Mouse (Mus musculus): Measurements from ENCODE around the gene Rfx7. TPM values are rescaled to one million over a fixed set of nuclear protein-coding genes. Genes with fewer than 3 reads are reported as not detected.

The Rfx7 gene
- polyA plus RNA-seq, 1 experiment from 2014 or later = 18.4 TPM

GRCm38 (mm10) chr9:72644418-72645110, 112.5 kb downstream of the Rfx7 start:
- Histone ChIP-seq H3K27ac (replicated peaks; ENCODE audit: low read depth, low read length) (peak overlapping the region; percentile 45; the same call in 1 of the 2 replicates), H3K9me3 (ENCODE audit: control insufficient read depth, low read length) (no peaks in the 10 kb centered on the region), H3K4me1 (ENCODE audit: control insufficient read depth, insufficient read depth, low read length) (peaks cover 13% of the 10 kb centered on the region), H3K27me3 (ENCODE audit: control insufficient read depth, insufficient read depth, low read length) (no peaks in the 10 kb centered on the region), H3K4me2 (ENCODE audit: low read depth, severe bottlenecking) (no peak overlapping the region), H3K36me3 (ENCODE audit: control insufficient read depth, insufficient read depth, low read length) (no peaks in the 10 kb centered on the region), H3K9ac (ENCODE audit: low read length) (no peak overlapping the region), H3K4me3 (ENCODE audit: low read depth, low read length) (no peak overlapping the region)
- 48% methylated on average over 6 of the region's 6 CpGs for WGBS
- DNase-seq (ENCODE audit: low spot score) (no peak), ATAC-seq (ENCODE audit: insufficient number of reproducible peaks, low FRiP score, low TSS enrichment, low read depth) (no peak)

- no peak for ATAC-seq (ENCODE audit: insufficient number of reproducible peaks, low FRiP score, low TSS enrichment, low read depth)
- H3K4me1 ChIP-seq (ENCODE audit: control insufficient read depth, insufficient read depth, low read length) = peaks cover 12% of the 10 kb centered on the region
- DNase-seq (ENCODE audit: low spot score) = no peak
- no peak overlapping the region for H3K4me3 ChIP-seq (ENCODE audit: low read depth, low read length)
- H3K9ac ChIP-seq (ENCODE audit: low read length) = no peak overlapping the region
- no peaks in the 10 kb centered on the region for H3K9me3 ChIP-seq (ENCODE audit: control insufficient read depth, low read length)
- no peak overlapping the region for H3K27ac ChIP-seq (replicated peaks; ENCODE audit: low read depth, low read length)
- H3K4me2 ChIP-seq (ENCODE audit: low read depth, severe bottlenecking) = no peak overlapping the region
- no peaks in the 10 kb centered on the region for H3K36me3 ChIP-seq (ENCODE audit: control insufficient read depth, insufficient read depth, low read length)
- WGBS = 67% methylated on average over 2 of the region's 2 CpGs
- no peaks in the 10 kb centered on the region for H3K27me3 ChIP-seq (ENCODE audit: control insufficient read depth, insufficient read depth, low read length)
These were observed 117.7 kb downstream of the Rfx7 start for GRCm38 (mm10) chr9:72649781-72650180.

DNA sequence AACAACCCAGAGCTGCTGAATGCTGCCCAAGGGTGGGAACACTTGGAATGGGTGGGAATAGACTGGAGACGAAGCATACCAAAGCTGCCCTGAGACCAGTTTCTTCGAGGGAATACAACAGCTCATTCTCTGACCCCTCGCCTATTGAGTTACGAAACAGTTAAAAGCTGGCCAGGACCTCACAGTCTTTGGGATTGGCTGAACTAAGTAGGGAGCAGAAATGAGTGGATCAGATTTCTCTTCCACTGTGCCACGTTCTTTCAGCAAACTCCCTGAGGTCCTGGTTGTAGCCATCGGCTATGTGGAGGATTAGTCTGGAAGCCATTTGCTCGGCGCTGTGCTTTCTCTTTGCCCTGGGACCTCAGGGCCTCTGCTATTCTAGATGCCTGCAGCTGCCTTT, 120.9 kb downstream of the Rfx7 start:
- no peak overlapping the region for H3K4me3 ChIP-seq (ENCODE audit: low read depth, low read length)
- peak overlapping the region; percentile 98 for H3K27ac ChIP-seq (replicated peaks; ENCODE audit: low read depth, low read length)
- H3K9me3 ChIP-seq (ENCODE audit: control insufficient read depth, low read length) = no peaks in the 10 kb centered on the region
- H3K36me3 ChIP-seq (ENCODE audit: control insufficient read depth, insufficient read depth, low read length) = no peaks in the 10 kb centered on the region
- WGBS = 2% methylated on average over 8 of the region's 8 CpGs
- H3K27me3 ChIP-seq (ENCODE audit: control insufficient read depth, insufficient read depth, low read length) = no peaks in the 10 kb centered on the region
- peak overlapping the region; percentile 47; the same call in 1 of the 2 replicates for H3K9ac ChIP-seq (ENCODE audit: low read length)
- ATAC-seq (ENCODE audit: insufficient number of reproducible peaks, low FRiP score, low TSS enrichment, low read depth) (peak; percentile 85), DNase-seq (ENCODE audit: low spot score) (peak; percentile 77)
- H3K4me1 ChIP-seq (ENCODE audit: control insufficient read depth, insufficient read depth, low read length) = peaks cover 20% of the 10 kb centered on the region
- H3K4me2 ChIP-seq (ENCODE audit: low read depth, severe bottlenecking) = peak overlapping the region; percentile 28

GRCm38 (mm10) chr9:72653533-72653932, 121.5 kb downstream of the Rfx7 start:
- no peaks in the 10 kb centered on the region for H3K9me3 ChIP-seq (ENCODE audit: control insufficient read depth, low read length)
- WGBS = 29% methylated on average over 4 of the region's 4 CpGs
- ATAC-seq (ENCODE audit: insufficient number of reproducible peaks, low FRiP score, low TSS enrichment, low read depth) (0 out of 2 replicates have a peak, but pooled peaks have one; percentile 15), DNase-seq (ENCODE audit: low spot score) (peak; percentile 53)
- no peak overlapping the region for H3K4me3 ChIP-seq (ENCODE audit: low read depth, low read length)
- H3K4me1 ChIP-seq (ENCODE audit: control insufficient read depth, insufficient read depth, low read length) = peaks cover 20% of the 10 kb centered on the region
- peak overlapping the region; percentile 28; the same call in 1 of the 2 replicates for H3K4me2 ChIP-seq (ENCODE audit: low read depth, severe bottlenecking)
- peak overlapping the region; percentile 98 for H3K27ac ChIP-seq (replicated peaks; ENCODE audit: low read depth, low read length)
- H3K27me3 ChIP-seq (ENCODE audit: control insufficient read depth, insufficient read depth, low read length) = no peaks in the 10 kb centered on the region
- no peaks in the 10 kb centered on the region for H3K36me3 ChIP-seq (ENCODE audit: control insufficient read depth, insufficient read depth, low read length)
- peak overlapping the region; percentile 47 for H3K9ac ChIP-seq (ENCODE audit: low read length)

GRCm38 (mm10) chr9:72654593-72655242, 122.7 kb downstream of the Rfx7 start:
- Histone ChIP-seq H3K4me3 (ENCODE audit: low read depth, low read length) (no peak overlapping the region), H3K9ac (ENCODE audit: low read length) (no peak overlapping the region), H3K27ac (replicated peaks; ENCODE audit: low read depth, low read length) (no peak overlapping the region), H3K27me3 (ENCODE audit: control insufficient read depth, insufficient read depth, low read length) (no peaks in the 10 kb centered on the region), H3K9me3 (ENCODE audit: control insufficient read depth, low read length) (no peaks in the 10 kb centered on the region), H3K4me1 (ENCODE audit: control insufficient read depth, insufficient read depth, low read length) (peaks cover 20% of the 10 kb centered on the region), H3K36me3 (ENCODE audit: control insufficient read depth, insufficient read depth, low read length) (no peaks in the 10 kb centered on the region), H3K4me2 (ENCODE audit: low read depth, severe bottlenecking) (no peak overlapping the region)
- WGBS = 74% methylated on average over 6 of the region's 6 CpGs
- DNase-seq (ENCODE audit: low spot score) (peak; percentile 64), ATAC-seq (ENCODE audit: insufficient number of reproducible peaks, low FRiP score, low TSS enrichment, low read depth) (no peak)

DNA sequence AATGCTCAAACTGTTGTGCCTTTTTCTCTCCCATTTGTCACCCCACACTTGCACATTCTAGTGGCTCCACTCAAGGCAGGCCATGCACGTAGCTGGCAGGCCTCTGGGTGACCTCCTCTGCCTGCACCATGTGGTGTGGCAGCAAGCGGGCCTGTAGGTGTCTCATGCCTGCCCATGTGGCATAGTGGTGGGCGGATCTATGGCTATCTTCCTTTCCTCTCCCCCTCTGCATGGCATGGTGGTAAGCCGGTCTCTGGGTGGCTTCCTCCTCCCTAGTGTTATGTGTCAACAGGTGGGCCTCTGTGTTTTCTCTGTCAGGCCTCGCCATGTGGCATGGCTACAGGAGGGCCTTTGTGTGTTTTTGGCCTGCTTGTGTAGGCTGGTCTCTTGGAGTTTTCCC, 123.6 kb downstream of the Rfx7 start:
- Histone ChIP-seq H3K27me3 (ENCODE audit: control insufficient read depth, insufficient read depth, low read length) (no peaks in the 10 kb centered on the region), H3K36me3 (ENCODE audit: control insufficient read depth, insufficient read depth, low read length) (no peaks in the 10 kb centered on the region), H3K9ac (ENCODE audit: low read length) (no peak overlapping the region), H3K4me2 (ENCODE audit: low read depth, severe bottlenecking) (no peak overlapping the region), H3K9me3 (ENCODE audit: control insufficient read depth, low read length) (no peaks in the 10 kb centered on the region), H3K27ac (replicated peaks; ENCODE audit: low read depth, low read length) (no peak overlapping the region), H3K4me1 (ENCODE audit: control insufficient read depth, insufficient read depth, low read length) (peaks cover 20% of the 10 kb centered on the region), H3K4me3 (ENCODE audit: low read depth, low read length) (no peak overlapping the region)
- WGBS = 80% methylated on average over 5 of the region's 5 CpGs
- DNase-seq (ENCODE audit: low spot score) (no peak), ATAC-seq (ENCODE audit: insufficient number of reproducible peaks, low FRiP score, low TSS enrichment, low read depth) (no peak)

GRCm38 (mm10) chr9:72656491-72656890, 124.5 kb downstream of the Rfx7 start:
- H3K27me3 ChIP-seq (ENCODE audit: control insufficient read depth, insufficient read depth, low read length) = no peaks in the 10 kb centered on the region
- no peak overlapping the region for H3K27ac ChIP-seq (replicated peaks; ENCODE audit: low read depth, low read length)
- H3K36me3 ChIP-seq (ENCODE audit: control insufficient read depth, insufficient read depth, low read length) = no peaks in the 10 kb centered on the region
- DNase-seq (ENCODE audit: low spot score) (no peak), ATAC-seq (ENCODE audit: insufficient number of reproducible peaks, low FRiP score, low TSS enrichment, low read depth) (no peak)
- H3K9me3 ChIP-seq (ENCODE audit: control insufficient read depth, low read length) = no peaks in the 10 kb centered on the region
- no peak overlapping the region for H3K4me2 ChIP-seq (ENCODE audit: low read depth, severe bottlenecking)
- 35% methylated on average over 4 of the region's 4 CpGs for WGBS
- H3K4me1 ChIP-seq (ENCODE audit: control insufficient read depth, insufficient read depth, low read length) = peaks cover 20% of the 10 kb centered on the region
- H3K9ac ChIP-seq (ENCODE audit: low read length) = no peak overlapping the region; the same call in 1 of the 2 replicates
- H3K4me3 ChIP-seq (ENCODE audit: low read depth, low read length) = no peak overlapping the region

DNA sequence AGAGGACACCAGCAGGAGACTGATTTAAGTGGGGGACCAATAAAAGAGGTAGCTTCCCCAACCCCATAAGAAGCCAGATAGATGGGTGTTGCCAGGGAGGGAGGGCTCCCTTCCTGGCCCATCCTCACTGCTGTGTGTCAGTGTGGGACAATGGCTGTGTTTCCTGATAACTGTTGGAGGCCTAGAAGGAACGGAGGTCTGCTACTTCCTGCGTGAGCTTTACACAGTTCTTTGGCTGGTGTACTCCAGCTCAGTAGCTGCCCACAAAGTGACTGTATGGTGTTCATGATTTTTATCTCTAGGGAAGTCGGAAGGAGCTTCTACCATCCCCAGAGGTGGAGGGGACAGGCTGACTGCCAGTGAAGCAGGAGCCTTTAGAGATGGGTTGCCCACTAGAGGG, 124.9 kb downstream of the Rfx7 start:
- Histone ChIP-seq H3K9ac (ENCODE audit: low read length) (no peak overlapping the region; the same call in 1 of the 2 replicates), H3K27me3 (ENCODE audit: control insufficient read depth, insufficient read depth, low read length) (no peaks in the 10 kb centered on the region), H3K4me3 (ENCODE audit: low read depth, low read length) (no peak overlapping the region), H3K4me2 (ENCODE audit: low read depth, severe bottlenecking) (no peak overlapping the region), H3K9me3 (ENCODE audit: control insufficient read depth, low read length) (no peaks in the 10 kb centered on the region), H3K27ac (replicated peaks; ENCODE audit: low read depth, low read length) (0 out of 2 replicates have a peak overlapping the region, but pooled peaks have one; percentile 42), H3K36me3 (ENCODE audit: control insufficient read depth, insufficient read depth, low read length) (no peaks in the 10 kb centered on the region), H3K4me1 (ENCODE audit: control insufficient read depth, insufficient read depth, low read length) (peaks cover 20% of the 10 kb centered on the region)
- DNase-seq (ENCODE audit: low spot score) = no peak
- no peak for ATAC-seq (ENCODE audit: insufficient number of reproducible peaks, low FRiP score, low TSS enrichment, low read depth)
- 68% methylated on average over 3 of the region's 3 CpGs for WGBS

All from limb, embryonic 11.5 days (tissue).